Mouse (Mus musculus) liver, embryonic 14.5 days (tissue): Measurements from ENCODE around the gene Pkd1.

Source experiments
- CTCF ChIP-seq: IDR thresholded peaks from 2 replicates; pipeline ENCODE4 v1.5.1; 2016; ENCODE audit warnings: antibody characterized with exemption, low read depth, control low read depth
- EP300 ChIP-seq: IDR thresholded peaks from 2 replicates; pipeline ENCODE4 v1.6.1; 2016; ENCODE audit warnings: antibody characterized with exemption, low read depth

GRCm38 (mm10) chr17:24544613-24545012 is 5.0 kb upstream of the Pkd1 start:
- TF ChIP-seq CTCF: no peak
- TF ChIP-seq EP300: no peak
